Mouse (Mus musculus): ENCODE data around the gene Fgfr2.

GRCm38 (mm10) chr7:132654412-132654811 lies 468.7 kb downstream of the Fgfr2 start:
- no peak for TF ChIP-seq CTCF (IDR thresholded peaks at IDR 0.05; ENCODE audit: borderline replicate concordance, extremely low read depth, insufficient read depth, insufficient read length)
- no peak for TF ChIP-seq POLR2A (IDR thresholded peaks at IDR 0.05; ENCODE audit: borderline replicate concordance, extremely low read depth, insufficient read depth, insufficient read length, poor library complexity, severe bottlenecking)

Measured in brain, embryonic 14.5 days (tissue).